Mouse (Mus musculus): ENCODE measurements around the gene Sema3b.

DNA sequence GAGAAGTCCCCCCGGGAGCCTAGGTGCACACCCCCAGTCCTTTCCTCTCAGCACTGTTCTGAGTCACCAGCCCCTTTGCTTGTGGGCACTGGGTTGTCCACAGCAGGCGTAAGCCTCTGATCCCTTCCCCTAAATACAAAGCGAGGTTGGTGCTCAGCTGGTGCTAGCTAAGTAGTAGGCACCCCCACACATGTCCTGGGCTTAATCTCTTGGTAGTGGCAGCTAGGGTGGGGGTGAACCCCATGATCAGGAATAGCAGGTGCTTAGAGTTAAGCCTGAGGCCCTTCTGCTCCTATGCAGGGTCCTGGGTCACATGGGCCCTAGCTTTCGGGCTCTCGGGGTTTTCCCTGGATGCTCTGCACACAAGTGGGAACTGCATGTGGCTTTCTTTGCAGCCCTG is 48.1 kb upstream of the Sema3b start:
- TF ChIP-seq GATA1 (IDR thresholded peaks at IDR 0.05; ENCODE audit: low read length) (no peak), TAL1 (IDR thresholded peaks at IDR 0.05; ENCODE audit: low read length) (no peak)

Measured in erythroblast, embryonic 14.5 days (primary cell).